Mouse (Mus musculus) forebrain, postnatal 0 days (tissue): ENCODE measurements around the gene Colgalt1. TPM values are rescaled to one million over a fixed set of nuclear protein-coding genes. Genes with fewer than 3 reads are reported as not detected.
A peak's percentile ranks its signal among the peaks of the same experiment; 100 is the strongest.

Experiments
- ATAC-seq: fragments of 200-750 bp; cut with Nextera tagmentation; 2 replicates; pipeline ENCODE4 v1.8.0; 2017; ENCODE audit warnings: mild to moderate bottlenecking, moderate library complexity
- DNase-seq: peaks from one replicate; pipeline ENCODE4 v3.0.0-alpha.2; 2015
- H3K27ac ChIP-seq: fragments of 300-500 bp; sonication (generic); 2 replicates; pipeline ENCODE4 v1.5.1; 2014; ENCODE audit warnings: low read depth, mild to moderate bottlenecking, antibody characterized with exemption, low read length, moderate library complexity, mixed read lengths
- H3K27me3 ChIP-seq: fragments of 300-500 bp; sonication (generic); 2 replicates; pipeline ENCODE4 v1.6.1; 2014; ENCODE audit warnings: mild to moderate bottlenecking, low read length, mixed read lengths; ENCODE audit not compliant: insufficient read depth
- H3K36me3 ChIP-seq: fragments of 300-500 bp; sonication (generic); 2 replicates; pipeline ENCODE4 v1.6.1; 2014; ENCODE audit warnings: mild to moderate bottlenecking, moderate library complexity; ENCODE audit not compliant: insufficient read depth
- H3K4me1 ChIP-seq: fragments of 300-500 bp; sonication (generic); 2 replicates; pipeline ENCODE4 v1.6.1; 2014; ENCODE audit warnings: antibody characterized with exemption; ENCODE audit not compliant: insufficient read depth
- H3K4me2 ChIP-seq: fragments of 300-500 bp; sonication (generic); 2 replicates; pipeline ENCODE4 v1.6.1; 2014; ENCODE audit warnings: low read depth, mild to moderate bottlenecking, moderate library complexity
- H3K4me3 ChIP-seq: fragments of 300-500 bp; sonication (generic); 2 replicates; pipeline ENCODE4 v1.5.1; 2014; ENCODE audit warnings: low read depth, low read length, mixed read lengths
- H3K9ac ChIP-seq: fragments of 300-500 bp; sonication (generic); 2 replicates; pipeline ENCODE4 v1.6.1; 2014; ENCODE audit warnings: mild to moderate bottlenecking
- H3K9me3 ChIP-seq: fragments of 300-500 bp; sonication (generic); 2 replicates; pipeline ENCODE4 v1.6.1; 2016; ENCODE audit warnings: low read length
- CTCF ChIP-seq: sonication (generic); IDR thresholded peaks from 2 replicates; pipeline ENCODE4 v1.5.1; 2016; ENCODE audit warnings: antibody characterized with exemption, control low read depth, low read depth
- WGBS: fragments of 180-500 bp; shearing (Covaris S2); extraction: QIAGEN DNeasy Blood & Tissue Kit; methylation state at CpG from one replicate; pipeline ENCODE4 v1.1.7; 2014; 5-methylcytosine and 5-hydroxymethylcytosine counted together
- polyA plus RNA-seq: library from polyadenylated mRNA; unstranded; fragments of >200 nt; fragmentation: Nextera tagmentation; extraction: Ambion mirVana; gene quantifications from 2 replicates; pipeline ENCODE4 v1.2.1, GENCODE M21; 2015
- total RNA-seq: library from RNA; depleted of rRNA; stranded (reverse); fragments of >200 nt; gene quantifications from 2 replicates; pipeline ENCODE4 v1.2.3, GENCODE M21; 2014

Colgalt1 gene
- total and polyA plus RNA-seq, 2 experiments from 2014 or later, result 58.4 to 84.3 TPM

GRCm38 (mm10) chr8:71627265-71628099 is 16.7 kb downstream of the Colgalt1 start:
- no peaks in the 10 kb centered on the region for H3K27me3 ChIP-seq
- H3K9ac ChIP-seq, result no peak overlapping the region
- peaks cover 38% of the 10 kb centered on the region for H3K36me3 ChIP-seq
- no peak overlapping the region for H3K4me2 ChIP-seq
- TF ChIP-seq CTCF, result no peak
- no peaks in the 10 kb centered on the region for H3K9me3 ChIP-seq
- 57% methylated on average over 9 of the region's 9 CpGs for WGBS
- DNase-seq (no peak), ATAC-seq (no peak)
- H3K27ac ChIP-seq, result no peak overlapping the region
- H3K4me1 ChIP-seq, result peaks cover 9% of the 10 kb centered on the region
- no peak overlapping the region for H3K4me3 ChIP-seq

- no peak for TF ChIP-seq CTCF
- Histone ChIP-seq H3K4me3 (peak overlapping the region; percentile 45), H3K9me3 (no peaks in the 10 kb centered on the region), H3K36me3 (peaks cover 30% of the 10 kb centered on the region), H3K27ac (peak overlapping the region; percentile 82), H3K9ac (peak overlapping the region; percentile 64), H3K4me2 (peak overlapping the region; percentile 96), H3K27me3 (no peaks in the 10 kb centered on the region), H3K4me1 (peaks cover 9% of the 10 kb centered on the region)
- ATAC-seq (no peak), DNase-seq (no peak)
- 10% methylated on average over 16 of the region's 16 CpGs for WGBS
Measured at GRCm38 (mm10) chr8:71628396-71629095, 17.7 kb downstream of the Colgalt1 start.

GRCm38 (mm10) chr8:71629096-71629697 is 18.4 kb downstream of the Colgalt1 start:
- peak overlapping the region; percentile 82 for H3K27ac ChIP-seq
- no peaks in the 10 kb centered on the region for H3K9me3 ChIP-seq
- H3K4me1 ChIP-seq, result peaks cover 9% of the 10 kb centered on the region
- peak overlapping the region; percentile 96 for H3K4me2 ChIP-seq
- peaks cover 31% of the 10 kb centered on the region for H3K36me3 ChIP-seq
- ATAC-seq (peak; percentile 87), DNase-seq (peak; percentile 95)
- WGBS, result 3% methylated on average over 55 of the region's 55 CpGs
- peak overlapping the region; percentile 45 for H3K4me3 ChIP-seq
- no peaks in the 10 kb centered on the region for H3K27me3 ChIP-seq
- peak; percentile 75 for TF ChIP-seq CTCF
- peak overlapping the region; percentile 64 for H3K9ac ChIP-seq

GRCm38 (mm10) chr8:71629781-71630212 is 19.0 kb downstream of the Colgalt1 start:
- no peak for TF ChIP-seq CTCF
- peak overlapping the region; percentile 45 for H3K4me3 ChIP-seq
- 5% methylated on average over 25 of the region's 25 CpGs for WGBS
- ATAC-seq (peak; percentile 5), DNase-seq (no peak)
- peaks cover 9% of the 10 kb centered on the region for H3K4me1 ChIP-seq
- no peaks in the 10 kb centered on the region for H3K27me3 ChIP-seq
- peaks cover 27% of the 10 kb centered on the region for H3K36me3 ChIP-seq
- H3K4me2 ChIP-seq, result peak overlapping the region; percentile 96
- H3K9me3 ChIP-seq, result no peaks in the 10 kb centered on the region
- peak overlapping the region; percentile 64; the same call in 1 of the 2 replicates for H3K9ac ChIP-seq
- peak overlapping the region; percentile 82; the same call in 1 of the 2 replicates for H3K27ac ChIP-seq

GRCm38 (mm10) chr8:71630761-71631160 is 20.0 kb downstream of the Colgalt1 start:
- no peak for ATAC-seq

GRCm38 (mm10) chr8:71631897-71632296 is 21.1 kb downstream of the Colgalt1 start:
- Histone ChIP-seq H3K9me3 (no peaks in the 10 kb centered on the region), H3K27me3 (no peaks in the 10 kb centered on the region), H3K4me1 (peaks cover 9% of the 10 kb centered on the region), H3K4me3 (no peak overlapping the region), H3K36me3 (peaks cover 40% of the 10 kb centered on the region), H3K9ac (no peak overlapping the region), H3K4me2 (no peak overlapping the region), H3K27ac (no peak overlapping the region)
- ATAC-seq (no peak), DNase-seq (no peak)
- TF ChIP-seq CTCF, result no peak
- WGBS, result 62% methylated on average over 2 of the region's 2 CpGs

More at GRCm38 (mm10) chr8:71630761-71631160, 20.0 kb downstream of the Colgalt1 start:
- no peak overlapping the region for H3K27ac ChIP-seq
- H3K4me1 ChIP-seq, result peaks cover 9% of the 10 kb centered on the region
- no peak overlapping the region for H3K4me3 ChIP-seq
- DNase-seq, result no peak
- TF ChIP-seq CTCF, result no peak
- peaks cover 33% of the 10 kb centered on the region for H3K36me3 ChIP-seq
- no peak overlapping the region for H3K9ac ChIP-seq
- H3K9me3 ChIP-seq, result no peaks in the 10 kb centered on the region
- 89% methylated on average over 6 of the region's 6 CpGs for WGBS
- H3K27me3 ChIP-seq, result no peaks in the 10 kb centered on the region
- no peak overlapping the region for H3K4me2 ChIP-seq
